Mouse (Mus musculus) forebrain, embryonic 11.5 days (tissue): ENCODE measurements around the gene Grk6. TPM values are rescaled to one million over a fixed set of nuclear protein-coding genes. Genes with fewer than 3 reads are reported as not detected.

ENCODE experiments used
- ATAC-seq: fragments of 200-750 bp; cut with Nextera tagmentation; replicated peaks from 2 replicates; pipeline ENCODE4 v1.8.0; 2017; ENCODE audit warnings: moderate TSS enrichment; ENCODE audit not compliant: low FRiP score
- DNase-seq: peaks from one replicate; pipeline ENCODE4 v3.0.0-alpha.2; 2017; ENCODE audit warnings: low spot score
- H3K27ac ChIP-seq: fragments of 300-500 bp; sonication (generic); 2 replicates; pipeline ENCODE4 v1.5.1; 2014; ENCODE audit warnings: low read depth, low read length
- H3K27me3 ChIP-seq: fragments of 300-500 bp; sonication (generic); 2 replicates; pipeline ENCODE4 v1.6.1; 2014; ENCODE audit warnings: mild to moderate bottlenecking, low read length, mixed read lengths; ENCODE audit not compliant: control insufficient read depth, insufficient read depth
- H3K36me3 ChIP-seq: fragments of 300-500 bp; sonication (generic); 2 replicates; pipeline ENCODE4 v1.6.1; 2014; ENCODE audit warnings: mild to moderate bottlenecking, low read length, moderate library complexity, mixed read lengths; ENCODE audit not compliant: control insufficient read depth, insufficient read depth
- H3K4me1 ChIP-seq: fragments of 300-500 bp; sonication (generic); replicated peaks from 2 replicates; pipeline ENCODE4 v1.6.1; 2014; ENCODE audit warnings: low read length, mixed read lengths; ENCODE audit not compliant: control insufficient read depth, insufficient read depth
- H3K4me2 ChIP-seq: fragments of 300-500 bp; sonication (generic); 2 replicates; pipeline ENCODE4 v1.6.1; 2014; ENCODE audit warnings: low read depth, mild to moderate bottlenecking, low read length, moderate library complexity, mixed read lengths; ENCODE audit not compliant: severe bottlenecking
- H3K4me3 ChIP-seq: fragments of 300-500 bp; sonication (generic); 2 replicates; pipeline ENCODE4 v1.5.1; 2014; ENCODE audit warnings: low read depth, low read length
- H3K9ac ChIP-seq: fragments of 300-500 bp; sonication (generic); 2 replicates; pipeline ENCODE4 v1.6.1; 2014; ENCODE audit warnings: low read length
- H3K9me3 ChIP-seq: fragments of 300-500 bp; sonication (generic); 2 replicates; pipeline ENCODE4 v1.6.1; 2016; ENCODE audit warnings: low read length, mixed read lengths; ENCODE audit not compliant: control insufficient read depth
- WGBS: fragments of 180-500 bp; shearing (Covaris S2); extraction: QIAGEN DNeasy Blood & Tissue Kit; methylation state at CpG from one replicate; pipeline ENCODE4 v1.1.7; 2014; 5-methylcytosine and 5-hydroxymethylcytosine counted together
- polyA plus RNA-seq: library from polyadenylated mRNA; unstranded; fragments of >200 nt; fragmentation: Nextera tagmentation; extraction: Ambion mirVana; gene quantifications from 2 replicates; pipeline ENCODE4 v1.2.1, GENCODE M21; 2014

The Grk6 gene
- polyA plus RNA-seq, 1 experiment from 2014 or later: 69.5 TPM

GRCm38 (mm10) chr13:55494883-55495621 is 50.2 kb downstream of the Grk6 start:
- Histone ChIP-seq H3K4me2 (no peak overlapping the region), H3K27me3 (no peaks in the 10 kb centered on the region), H3K4me1 (peaks cover 13% of the 10 kb centered on the region), H3K9ac (peak overlapping the region; percentile 10; the same call in 1 of the 2 replicates), H3K9me3 (no peaks in the 10 kb centered on the region), H3K4me3 (no peak overlapping the region), H3K36me3 (no peaks in the 10 kb centered on the region; the same call in 1 of the 2 replicates), H3K27ac (no peak overlapping the region)
- WGBS: 25% methylated on average over 18 of the region's 18 CpGs
- DNase-seq (no peak), ATAC-seq (no peak; the same call in 1 of the 2 replicates)

GRCm38 (mm10) chr13:55495702-55496101 is 50.8 kb downstream of the Grk6 start:
- no peaks in the 10 kb centered on the region for H3K27me3 ChIP-seq
- ATAC-seq (no peak), DNase-seq (no peak)
- 27% methylated on average over 4 of the region's 4 CpGs for WGBS
- no peaks in the 10 kb centered on the region for H3K9me3 ChIP-seq
- peaks cover 13% of the 10 kb centered on the region for H3K4me1 ChIP-seq
- H3K27ac ChIP-seq: peak overlapping the region; percentile 46; the same call in 1 of the 2 replicates
- H3K4me2 ChIP-seq: no peak overlapping the region
- H3K4me3 ChIP-seq: no peak overlapping the region
- H3K36me3 ChIP-seq: no peaks in the 10 kb centered on the region; the same call in 1 of the 2 replicates
- H3K9ac ChIP-seq: no peak overlapping the region

- no peaks in the 10 kb centered on the region; the same call in 1 of the 2 replicates for H3K36me3 ChIP-seq
- no peak for DNase-seq
- no peak overlapping the region for H3K4me3 ChIP-seq
- H3K27ac ChIP-seq: no peak overlapping the region
- H3K9me3 ChIP-seq: no peaks in the 10 kb centered on the region
- peaks cover 13% of the 10 kb centered on the region for H3K4me1 ChIP-seq
- no peaks in the 10 kb centered on the region for H3K27me3 ChIP-seq
- no peak overlapping the region for H3K9ac ChIP-seq
- ATAC-seq: no peak
- 91% methylated on average over 6 of the region's 6 CpGs for WGBS
- H3K4me2 ChIP-seq: no peak overlapping the region
Measured at GRCm38 (mm10) chr13:55496661-55497060, 51.8 kb downstream of the Grk6 start.

- H3K27me3 ChIP-seq: no peaks in the 10 kb centered on the region
- H3K4me2 ChIP-seq: no peak overlapping the region
- 60% methylated on average over 11 of the region's 11 CpGs for WGBS
- no peak for ATAC-seq
- no peak overlapping the region for H3K9ac ChIP-seq
- H3K27ac ChIP-seq: no peak overlapping the region
- no peak overlapping the region for H3K4me3 ChIP-seq
- H3K4me1 ChIP-seq: peaks cover 13% of the 10 kb centered on the region
- DNase-seq: peak; percentile 44
- H3K9me3 ChIP-seq: no peaks in the 10 kb centered on the region
- no peaks in the 10 kb centered on the region; the same call in 1 of the 2 replicates for H3K36me3 ChIP-seq
Measured at GRCm38 (mm10) chr13:55498906-55499305, 54.0 kb downstream of the Grk6 start.

GRCm38 (mm10) chr13:55500575-55500974 is 55.7 kb downstream of the Grk6 start:
- peaks cover 8% of the 10 kb centered on the region for H3K36me3 ChIP-seq
- H3K9me3 ChIP-seq: no peaks in the 10 kb centered on the region
- H3K4me3 ChIP-seq: no peak overlapping the region
- ATAC-seq (no peak), DNase-seq (no peak)
- H3K4me2 ChIP-seq: no peak overlapping the region
- no peak overlapping the region for H3K27ac ChIP-seq
- WGBS: 86% methylated on average over 10 of the region's 10 CpGs
- H3K4me1 ChIP-seq: peaks cover 5% of the 10 kb centered on the region
- H3K9ac ChIP-seq: no peak overlapping the region
- no peaks in the 10 kb centered on the region for H3K27me3 ChIP-seq

GRCm38 (mm10) chr13:55502405-55502804 is 57.5 kb downstream of the Grk6 start:
- DNase-seq: no peak
- 91% methylated on average over 8 of the region's 8 CpGs for WGBS
- ATAC-seq: no peak
- no peak overlapping the region for H3K4me2 ChIP-seq
- no peaks in the 10 kb centered on the region for H3K9me3 ChIP-seq
- no peak overlapping the region for H3K4me3 ChIP-seq
- H3K4me1 ChIP-seq: no peaks in the 10 kb centered on the region
- H3K36me3 ChIP-seq: peaks cover 8% of the 10 kb centered on the region
- no peaks in the 10 kb centered on the region for H3K27me3 ChIP-seq
- no peak overlapping the region for H3K27ac ChIP-seq
- no peak overlapping the region for H3K9ac ChIP-seq

GRCm38 (mm10) chr13:55504390-55504789 is 59.5 kb downstream of the Grk6 start:
- Histone ChIP-seq H3K27me3 (no peaks in the 10 kb centered on the region), H3K36me3 (peaks cover 11% of the 10 kb centered on the region), H3K4me1 (no peaks in the 10 kb centered on the region), H3K27ac (no peak overlapping the region), H3K9me3 (no peaks in the 10 kb centered on the region), H3K4me2 (no peak overlapping the region), H3K9ac (no peak overlapping the region), H3K4me3 (no peak overlapping the region)
- no peak for DNase-seq
- ATAC-seq: no peak
- WGBS: 92% methylated on average over 5 of the region's 5 CpGs

GRCm38 (mm10) chr13:55505810-55506209 is 60.9 kb downstream of the Grk6 start:
- Histone ChIP-seq H3K9me3 (no peaks in the 10 kb centered on the region), H3K27ac (no peak overlapping the region), H3K4me2 (no peak overlapping the region), H3K36me3 (peaks cover 11% of the 10 kb centered on the region), H3K9ac (no peak overlapping the region), H3K4me1 (peaks cover 7% of the 10 kb centered on the region), H3K27me3 (no peaks in the 10 kb centered on the region), H3K4me3 (no peak overlapping the region)
- 96% methylated on average over 9 of the region's 9 CpGs for WGBS
- ATAC-seq (no peak), DNase-seq (no peak)

- no peak overlapping the region for H3K4me2 ChIP-seq
- no peaks in the 10 kb centered on the region for H3K9me3 ChIP-seq
- peaks cover 11% of the 10 kb centered on the region for H3K36me3 ChIP-seq
- no peak overlapping the region for H3K4me3 ChIP-seq
- 95% methylated on average over 10 of the region's 10 CpGs for WGBS
- H3K27ac ChIP-seq: no peak overlapping the region
- DNase-seq (no peak), ATAC-seq (no peak)
- no peak overlapping the region for H3K9ac ChIP-seq
- H3K4me1 ChIP-seq: peaks cover 16% of the 10 kb centered on the region
- H3K27me3 ChIP-seq: no peaks in the 10 kb centered on the region
Measured at GRCm38 (mm10) chr13:55506697-55507096, 61.8 kb downstream of the Grk6 start.
